Mouse (Mus musculus) frontal cortex, postnatal 10 days (tissue): ENCODE data around the gene Bcar3.

ENCODE experiments used
- DNase-seq, 2 experiments: peaks; one replicate each; pipeline ENCODE4 v3.0.0; 2022; ENCODE audit warnings: low spot score in 2 of 2, mixed read lengths in 1 of 2

Gene Bcar3

DNA sequence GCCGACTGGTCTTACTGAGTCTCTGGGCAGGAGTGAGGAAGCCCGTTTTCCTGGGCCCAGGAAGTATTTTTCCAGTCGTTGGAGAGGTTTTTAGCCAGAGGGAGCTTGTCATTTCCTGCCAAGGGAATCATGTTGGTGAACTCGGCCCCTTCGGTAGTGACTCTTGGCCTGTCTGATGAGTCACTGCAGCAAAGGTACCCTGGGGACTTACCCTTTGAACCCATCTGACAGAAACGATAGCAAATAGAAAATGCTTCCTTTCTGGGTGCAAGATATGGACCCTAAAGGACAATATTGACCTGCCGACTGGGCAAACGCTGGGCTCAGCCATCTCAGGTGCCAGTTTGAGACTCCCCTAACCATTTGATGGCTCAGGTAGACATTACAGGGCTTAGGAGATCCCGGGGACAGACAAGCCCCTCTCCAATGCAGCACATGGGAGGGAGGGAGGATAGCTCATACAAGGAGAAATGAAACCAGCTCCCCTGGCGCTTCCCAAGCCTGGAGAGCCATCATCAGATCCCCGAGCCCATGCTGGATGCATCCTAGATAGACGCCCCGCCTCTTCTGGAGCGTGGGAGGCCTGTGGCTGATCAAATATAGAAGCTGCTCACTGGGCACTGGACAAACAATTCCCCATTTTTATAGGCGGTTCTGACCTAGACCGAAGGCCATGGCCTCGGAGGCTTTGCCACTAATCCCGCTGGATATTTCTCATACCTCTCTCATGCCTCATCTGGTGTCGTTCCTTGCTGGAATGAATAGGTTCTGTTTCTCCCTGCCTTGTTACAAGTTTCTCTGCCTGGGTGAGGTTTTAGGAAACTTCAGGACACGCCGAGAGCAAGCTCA, 188.2 kb downstream of the Bcar3 start:
- no peak for DNase-seq

DNA sequence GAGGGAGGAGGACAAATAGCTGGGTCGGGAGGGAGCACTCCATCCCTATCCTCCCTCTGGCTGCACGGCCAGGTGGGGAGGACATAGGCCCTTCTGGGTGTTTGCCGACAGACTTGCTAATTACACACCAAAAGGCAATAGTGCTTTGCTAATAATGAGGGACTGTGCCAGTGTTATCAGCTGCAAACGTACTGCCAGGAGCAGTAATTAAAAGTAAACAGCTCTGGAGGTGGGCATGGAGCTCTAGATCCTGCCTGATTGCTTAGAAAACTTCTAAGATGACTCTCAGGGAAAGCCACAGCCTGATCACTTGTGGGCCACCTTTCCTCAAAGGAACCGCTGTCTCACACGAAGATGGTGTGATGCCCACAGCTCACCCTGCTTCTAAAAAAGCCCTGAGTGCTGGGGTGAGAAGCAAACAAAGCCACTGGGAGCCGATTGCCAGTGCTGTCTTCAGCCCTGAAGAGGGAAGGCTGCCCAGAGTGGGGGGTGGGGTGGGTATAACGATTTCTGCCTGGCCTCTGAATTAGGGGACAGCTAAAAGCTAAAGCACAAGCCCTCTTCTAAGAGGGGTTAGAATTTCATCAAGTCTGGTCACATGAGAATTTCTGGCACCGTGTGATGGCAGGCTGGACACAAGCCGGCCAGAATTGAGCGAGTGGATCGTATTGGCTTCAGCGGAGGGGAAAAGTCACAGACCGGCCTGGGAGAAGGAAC, 189.3 kb downstream of the Bcar3 start:
- DNase-seq, result peak in 1 of 2 experiments; percentile 33

DNA sequence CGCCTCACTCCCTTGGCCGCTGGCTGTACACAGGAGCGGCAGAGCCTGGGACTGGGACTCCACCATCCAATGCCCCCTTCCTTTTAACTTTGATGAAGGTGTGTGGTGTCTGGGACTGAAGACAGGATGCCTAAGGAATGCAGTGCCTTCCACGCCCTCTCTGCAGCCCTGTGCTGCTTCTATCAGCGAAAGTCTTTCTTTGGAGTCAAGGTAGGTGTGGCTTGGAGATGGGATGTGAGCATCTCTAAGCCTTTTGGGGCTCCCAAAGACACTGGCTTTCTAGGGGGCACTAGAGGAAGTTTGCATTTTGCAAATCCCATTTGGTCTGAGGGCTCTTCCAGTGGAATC, 189.8 kb downstream of the Bcar3 start:
- no peak for DNase-seq

DNA sequence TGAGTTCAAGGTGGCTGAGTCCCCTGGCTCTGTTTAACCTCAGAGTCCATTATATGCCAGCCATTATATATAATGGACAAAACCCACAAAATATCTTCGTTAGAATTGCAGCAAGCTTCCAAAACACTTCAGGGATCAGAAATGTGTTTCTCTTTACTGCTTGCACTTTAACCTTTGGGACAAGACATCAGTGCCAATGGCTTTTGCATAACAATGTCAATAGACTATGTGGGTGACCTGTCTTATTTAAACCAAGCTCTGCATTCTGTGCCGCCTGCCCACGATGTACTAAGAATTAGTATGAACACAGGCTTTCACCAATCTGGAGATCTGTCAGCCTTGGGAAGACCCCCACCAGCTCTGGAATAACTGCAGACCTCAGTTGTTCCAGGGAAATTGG, 190.4 kb downstream of the Bcar3 start:
- DNase-seq, result no peak

DNA sequence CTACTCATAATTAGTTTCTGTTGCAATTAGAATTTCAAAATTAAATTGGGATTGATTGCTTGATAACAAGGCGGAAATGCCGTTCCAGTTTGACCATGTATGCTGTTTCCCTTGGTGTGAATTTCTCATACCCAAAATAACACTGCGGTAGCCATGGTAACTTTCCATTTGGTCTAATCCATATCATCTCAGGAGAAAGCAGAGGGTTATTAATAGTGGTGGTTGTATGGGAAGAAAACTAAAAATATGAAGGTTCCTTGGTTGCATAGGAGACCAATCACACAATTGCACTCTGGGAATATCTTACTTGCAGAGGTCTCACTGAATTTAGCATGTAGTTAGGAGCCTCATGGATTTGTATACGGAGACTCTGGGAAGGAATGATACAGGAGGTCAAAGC, 191.8 kb downstream of the Bcar3 start:
- no peak for DNase-seq

DNA sequence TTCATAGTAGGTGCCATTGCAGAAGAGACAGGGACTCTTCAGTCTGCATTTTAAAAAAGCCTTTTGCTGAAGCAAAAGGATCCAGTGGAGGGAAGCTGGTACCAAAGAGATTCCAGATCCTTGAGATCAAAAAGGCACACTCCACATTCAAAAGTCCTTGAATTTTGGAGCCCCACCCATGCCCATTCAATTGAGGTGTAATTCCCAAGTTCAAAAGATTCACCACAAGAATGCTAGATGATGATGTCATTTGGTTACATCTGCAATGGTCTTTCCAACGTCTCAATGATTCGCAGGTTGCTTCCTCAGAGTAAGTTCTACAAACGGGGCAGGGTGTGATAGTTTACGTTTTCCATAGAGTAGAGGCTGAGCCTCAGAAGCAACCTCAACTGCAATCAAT, 192.3 kb downstream of the Bcar3 start:
- no peak for DNase-seq

DNA sequence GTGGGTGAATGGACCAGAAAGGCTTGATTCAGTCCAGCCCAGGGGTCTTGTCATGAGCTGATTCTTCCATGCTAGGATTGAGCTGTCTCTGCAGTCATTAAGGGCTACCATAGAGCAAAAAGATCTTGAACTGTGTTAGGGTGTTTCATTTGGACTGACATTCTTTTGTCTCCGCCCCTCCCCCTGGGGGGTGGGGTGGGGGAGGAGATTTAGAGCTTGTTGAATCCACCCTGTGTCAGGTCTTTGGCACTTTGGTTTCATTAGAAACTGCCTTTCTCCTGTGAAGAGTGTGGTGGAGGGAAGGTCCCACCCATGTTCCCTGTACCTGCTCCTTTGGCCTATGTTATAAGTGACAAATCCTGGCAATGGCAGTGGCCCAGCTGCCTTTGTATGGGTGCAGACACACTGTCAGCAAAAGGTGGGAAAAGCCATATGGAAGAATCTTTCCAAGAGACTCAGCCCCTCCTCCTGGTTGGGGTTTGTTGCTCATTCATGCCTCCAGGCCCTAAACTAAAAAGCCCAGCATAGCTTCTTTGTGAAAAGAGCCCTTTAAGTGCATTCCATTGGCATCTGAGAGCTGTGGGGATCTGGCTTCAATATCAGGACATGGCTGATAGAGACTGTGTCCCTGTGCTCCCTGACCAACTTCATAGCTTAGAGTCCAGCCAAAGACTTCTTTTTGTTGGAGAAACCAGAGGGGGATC, 194.3 kb downstream of the Bcar3 start:
- no peak for DNase-seq

DNA sequence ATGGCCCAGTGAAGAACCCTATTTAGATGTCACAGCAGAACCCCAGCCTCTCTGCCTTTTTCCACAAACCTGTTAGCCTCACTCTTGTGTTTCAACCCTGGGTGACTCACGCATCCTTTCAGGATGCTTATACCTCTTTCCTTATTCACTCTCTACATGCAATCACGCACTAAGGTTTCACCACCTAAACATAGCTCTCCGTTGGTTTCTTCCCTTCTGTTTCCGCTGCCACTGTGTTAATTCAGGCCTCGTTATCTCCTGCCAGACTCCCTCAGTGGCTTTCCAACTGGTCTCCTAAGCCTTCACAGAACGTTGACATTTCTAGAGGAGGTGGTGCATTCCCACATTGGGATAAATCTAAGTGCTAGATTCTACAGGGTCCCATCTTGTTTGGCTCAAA, 196.6 kb downstream of the Bcar3 start:
- no peak for DNase-seq

DNA sequence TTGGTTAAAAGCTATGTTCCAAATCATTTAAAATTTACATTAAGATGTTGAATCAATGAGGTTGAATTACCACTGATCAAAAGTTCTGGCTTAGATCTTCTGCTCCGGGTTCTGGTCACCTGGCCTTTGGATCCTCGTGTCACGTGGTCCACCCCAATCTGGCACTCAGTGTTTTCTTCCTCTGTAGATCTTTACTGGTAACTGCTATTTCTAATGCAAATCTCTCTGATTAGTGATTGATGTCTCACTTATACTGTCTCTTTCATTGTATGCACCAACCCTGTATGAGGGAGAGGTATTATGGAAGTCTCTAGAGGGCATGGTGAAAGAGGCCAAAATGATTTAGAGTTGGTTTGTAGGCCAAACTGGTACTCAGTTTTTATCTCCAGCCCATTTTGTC, 198.1 kb downstream of the Bcar3 start:
- no peak for DNase-seq

DNA sequence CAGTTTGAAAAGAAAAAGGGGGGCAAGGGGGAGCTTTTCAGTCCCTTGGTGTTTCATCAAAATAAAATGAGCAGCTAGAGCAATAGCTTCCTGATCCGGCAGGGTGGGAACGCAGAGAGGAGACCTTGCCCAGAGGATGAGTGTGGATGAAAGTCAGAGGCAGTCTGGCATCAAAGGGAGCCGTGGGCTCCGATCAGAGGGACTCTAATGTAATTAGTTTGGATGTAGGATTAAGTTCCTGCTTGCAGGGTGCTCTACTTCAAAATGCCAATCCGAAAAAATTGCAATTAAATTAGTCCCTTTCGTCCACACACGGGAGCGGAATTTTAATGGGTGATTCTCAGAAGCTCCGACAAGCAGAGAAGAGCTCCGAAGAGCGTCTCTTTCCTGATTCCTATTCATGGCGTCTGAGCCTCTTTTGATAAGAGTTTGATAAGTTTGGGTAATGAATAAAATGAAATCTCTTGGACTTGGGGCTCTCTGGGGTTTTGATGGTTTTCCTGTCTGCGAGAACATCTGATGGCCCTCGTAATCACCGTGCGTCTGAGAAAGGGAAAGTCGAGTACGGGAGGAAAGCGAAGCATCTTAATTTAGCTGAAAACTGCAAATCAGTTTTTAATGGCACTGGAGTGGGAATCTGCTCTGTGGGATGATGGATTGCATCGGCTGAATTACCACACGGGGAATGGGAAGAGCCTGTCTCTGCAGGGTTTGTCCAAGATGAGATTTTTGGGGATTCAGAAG, 199.1 kb downstream of the Bcar3 start:
- no peak for DNase-seq

DNA sequence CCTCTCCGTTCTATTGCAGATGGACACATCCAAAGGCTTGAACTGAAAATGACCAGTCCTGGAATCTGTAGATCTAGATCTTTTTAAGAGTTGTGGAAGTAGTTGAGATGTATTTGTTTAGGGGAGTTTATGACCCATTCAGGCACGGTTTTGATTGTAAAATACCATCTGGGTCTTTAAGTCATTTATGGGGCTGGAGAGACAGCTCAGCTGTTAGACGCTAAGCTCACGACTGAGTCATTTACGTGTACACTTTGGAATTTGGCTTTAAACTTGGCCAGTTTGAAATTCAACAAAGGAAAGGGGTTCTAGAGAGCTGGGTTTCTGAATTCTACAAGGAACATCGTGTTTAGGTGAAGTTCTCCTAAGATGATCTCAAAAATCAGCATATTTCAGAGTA, 200.8 kb downstream of the Bcar3 start:
- DNase-seq, result no peak

DNA sequence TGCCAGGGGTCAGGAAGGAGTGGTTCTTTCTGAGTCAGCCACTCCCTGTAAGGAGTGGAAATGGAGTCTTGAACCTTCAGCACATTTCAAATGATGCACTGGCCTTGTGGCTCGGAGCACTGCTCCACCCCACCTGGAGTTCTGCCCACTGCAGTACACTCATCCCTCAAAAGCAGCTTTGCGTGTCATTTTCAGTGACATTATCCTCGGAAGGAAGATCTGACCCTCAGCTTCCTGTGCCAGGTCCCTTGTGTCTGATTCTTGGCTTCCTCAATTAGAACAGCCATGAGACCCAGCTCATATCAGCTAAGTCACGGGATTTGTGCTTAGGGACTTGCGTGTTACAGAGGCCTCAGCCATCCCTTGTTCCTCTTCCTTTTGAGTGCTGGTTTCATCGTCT, 203.9 kb downstream of the Bcar3 start:
- no peak for DNase-seq

DNA sequence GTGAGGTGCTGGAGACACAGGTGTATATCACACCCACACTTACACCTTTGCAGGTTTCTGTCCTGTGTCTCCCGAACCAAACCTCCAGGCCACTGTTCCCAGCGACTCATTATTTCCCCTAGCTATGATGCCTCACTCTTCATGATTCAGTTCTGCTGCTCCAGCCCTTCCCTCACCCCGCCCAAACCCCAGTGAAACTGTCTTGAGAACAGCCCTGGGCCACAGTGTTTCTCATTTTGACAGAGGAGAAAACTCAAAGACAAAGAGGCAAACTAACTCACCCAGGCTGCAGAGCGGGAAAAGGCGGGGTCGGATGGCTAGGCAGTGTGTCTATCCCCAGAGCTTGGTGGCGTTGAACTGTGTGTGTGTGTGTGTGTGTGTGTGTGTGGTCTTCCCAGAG, 204.6 kb downstream of the Bcar3 start:
- DNase-seq, result no peak

DNA sequence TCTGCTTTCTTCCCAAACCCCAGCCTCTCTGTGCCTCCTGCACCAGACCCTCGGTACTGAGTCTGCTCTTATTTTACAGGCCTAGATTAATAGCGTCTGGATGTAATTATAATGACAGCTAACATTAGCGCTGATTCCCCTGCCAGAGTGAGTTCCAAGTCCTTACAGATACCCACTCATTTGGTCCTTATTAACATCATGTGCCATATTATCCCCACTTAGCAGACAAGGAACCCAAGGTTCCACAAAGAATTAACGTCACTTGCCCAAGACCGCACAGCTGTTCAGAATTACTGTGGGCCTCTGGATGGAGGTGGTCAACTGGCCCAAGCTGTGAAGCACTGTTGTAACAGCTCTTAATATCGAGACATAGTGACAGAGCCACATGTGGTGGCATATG, 205.7 kb downstream of the Bcar3 start:
- DNase-seq, result no peak

DNA sequence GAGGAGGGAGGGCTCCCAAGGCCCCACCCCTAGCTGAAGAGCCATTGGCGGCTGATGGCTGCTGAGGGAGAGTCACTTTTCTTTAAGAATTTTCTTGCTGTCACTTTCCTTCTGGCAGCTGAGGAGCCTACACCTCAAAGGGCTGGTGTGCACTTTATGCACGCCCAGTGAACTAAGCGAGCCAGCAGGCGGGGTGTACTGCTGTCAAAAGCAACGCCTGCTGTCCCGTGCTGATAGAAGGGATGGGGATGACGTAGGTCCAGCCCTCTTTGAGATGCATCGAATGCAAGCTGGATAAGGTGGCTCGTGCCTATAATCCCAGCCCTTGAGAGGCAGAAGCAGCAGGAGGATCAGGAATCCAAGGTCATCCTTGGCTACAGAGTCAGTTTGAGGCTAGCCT, 207.0 kb downstream of the Bcar3 start:
- no peak for DNase-seq

DNA sequence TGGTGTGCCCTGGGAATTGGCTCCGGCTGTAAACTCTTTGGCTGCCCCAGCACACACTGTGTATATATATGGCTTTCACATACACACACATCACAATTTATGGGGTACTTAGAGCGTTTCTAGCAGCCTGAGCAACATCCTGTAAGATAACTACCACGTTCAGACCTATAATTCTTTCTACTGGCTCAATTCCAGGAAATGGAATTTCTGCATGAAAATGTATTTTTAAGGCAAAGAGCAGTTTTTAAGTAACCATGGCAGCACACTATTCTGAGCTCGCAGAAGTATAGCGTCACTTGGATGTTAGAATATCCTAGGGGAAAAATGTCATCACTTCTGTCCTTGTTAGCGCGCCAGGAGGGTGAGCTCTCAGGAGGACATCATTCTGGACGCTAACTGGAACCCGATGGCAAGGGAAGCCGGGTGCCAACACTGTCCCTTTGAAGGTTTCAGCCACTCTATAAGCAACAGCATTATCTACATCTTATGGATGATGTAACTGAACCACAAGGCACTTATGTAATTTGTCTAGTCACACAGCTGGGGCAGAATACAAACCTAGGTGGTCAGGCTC, 212.5 kb downstream of the Bcar3 start:
- DNase-seq, result no peak

DNA sequence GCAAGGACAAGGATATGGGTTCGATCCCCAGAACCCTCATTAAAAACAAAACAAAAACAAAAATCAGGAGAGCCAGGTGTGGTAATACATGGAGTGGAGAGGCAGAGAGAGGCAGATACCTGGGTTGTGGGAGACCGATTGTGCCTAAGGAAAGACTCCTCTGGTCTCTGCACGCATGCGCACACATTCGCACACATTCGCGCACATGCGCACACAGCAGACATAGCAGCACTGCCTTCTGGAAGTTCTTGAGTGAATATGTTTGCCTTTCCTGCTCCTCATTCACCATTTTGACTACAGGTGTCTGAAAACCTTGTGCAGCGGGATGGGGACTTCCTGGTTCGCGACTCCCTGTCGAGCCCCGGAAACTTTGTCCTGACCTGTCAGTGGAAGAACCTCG, 213.9 kb downstream of the Bcar3 start:
- DNase-seq, result no peak

DNA sequence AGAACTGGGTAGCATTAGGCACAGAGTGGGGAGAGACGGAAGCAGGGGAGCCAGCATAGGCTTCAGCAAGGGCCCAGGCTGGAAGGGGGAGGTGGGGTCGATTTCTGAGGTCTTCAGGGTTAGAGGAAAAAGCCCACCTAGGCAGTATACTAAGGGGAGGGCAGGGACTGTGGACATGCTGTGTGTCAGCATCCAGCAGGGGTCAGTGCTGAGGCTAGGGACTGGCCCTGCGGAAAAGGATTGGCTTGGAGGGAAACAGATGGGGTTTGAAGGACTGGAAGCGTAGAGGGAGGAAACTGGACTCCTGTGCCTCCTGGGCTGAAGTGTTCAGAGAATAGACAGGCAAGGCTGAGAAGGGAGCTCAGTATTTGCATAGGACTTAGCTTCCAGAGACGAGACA, 215.1 kb downstream of the Bcar3 start:
- DNase-seq, result peak in 1 of 2 experiments; percentile 63

DNA sequence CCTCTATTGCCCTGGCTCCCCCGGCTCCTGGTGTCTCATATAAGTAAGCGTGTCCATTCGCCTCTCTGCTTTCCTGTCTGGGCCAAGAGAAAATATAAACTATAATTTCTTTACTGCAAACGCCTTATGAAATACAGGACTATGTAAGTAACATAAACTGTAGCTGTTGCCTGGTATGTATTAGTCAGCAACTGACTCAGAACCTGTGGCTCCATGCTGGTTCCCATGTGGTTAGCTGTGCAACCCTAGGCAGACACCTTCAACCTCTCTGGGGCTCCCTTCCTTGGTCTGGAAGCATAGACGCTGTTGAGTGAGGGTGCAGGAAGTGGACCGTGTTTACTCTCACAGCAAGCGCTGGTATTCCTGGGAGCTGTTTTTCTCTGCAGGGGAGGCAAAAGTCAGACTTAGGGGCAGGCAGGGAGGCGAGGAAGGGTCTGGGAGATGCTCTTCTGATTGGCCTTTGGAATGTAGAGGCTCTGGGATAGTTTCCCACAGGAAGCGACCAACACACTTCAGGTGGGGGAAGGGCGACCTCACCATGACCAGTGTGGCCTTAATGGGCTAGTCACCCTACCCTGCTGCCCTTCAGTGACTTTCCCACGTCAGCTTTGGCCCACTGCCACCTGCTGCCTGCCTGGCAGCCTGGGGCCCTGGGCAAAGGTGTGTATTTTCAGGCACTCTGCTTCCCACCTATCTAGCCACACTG, 215.8 kb downstream of the Bcar3 start:
- no peak for DNase-seq

DNA sequence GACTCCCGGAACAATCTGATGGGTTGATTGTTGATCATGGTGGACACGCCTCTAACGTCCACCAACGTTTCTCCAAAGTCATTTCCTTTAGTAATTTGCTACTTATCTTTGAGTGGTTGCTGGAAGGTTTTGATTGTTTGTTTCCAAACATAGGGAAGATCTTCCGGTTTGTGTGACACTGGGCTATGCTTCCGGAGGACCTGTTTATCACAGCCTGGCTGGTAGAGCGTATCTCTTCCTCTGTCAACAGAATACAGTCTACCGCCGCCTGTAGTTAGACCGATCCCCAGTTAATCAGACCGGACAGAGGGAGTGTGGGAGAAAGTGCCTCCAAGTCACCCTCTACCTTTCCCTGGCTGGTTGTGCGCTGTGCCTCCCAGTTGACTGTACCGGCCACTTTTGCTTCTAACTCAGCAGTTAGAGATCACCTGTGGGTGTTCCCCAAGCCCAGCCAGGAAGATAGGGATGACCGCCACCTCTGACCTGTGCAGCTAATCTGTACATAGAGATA, 216.4 kb downstream of the Bcar3 start:
- DNase-seq, result no peak

DNA sequence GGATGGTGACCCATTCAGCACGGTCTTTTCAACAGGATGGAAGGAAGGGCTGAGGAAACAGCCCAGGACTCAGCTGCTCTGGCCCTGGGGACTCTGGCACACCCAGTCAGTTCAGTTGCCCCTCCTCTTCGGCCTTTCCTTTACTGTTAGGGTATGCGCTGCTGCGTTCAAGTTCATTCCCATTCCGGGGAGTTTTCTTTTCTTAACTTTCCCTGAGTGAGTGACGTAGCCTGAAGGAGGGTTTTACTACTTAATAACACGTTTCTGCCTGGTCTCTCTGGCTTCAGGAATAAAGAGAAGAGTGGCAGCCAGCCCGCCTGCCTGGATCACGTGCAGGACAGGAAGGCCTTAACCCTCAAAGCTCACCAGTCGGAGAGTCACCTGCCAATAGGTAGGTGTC, 217.0 kb downstream of the Bcar3 start:
- DNase-seq, result no peak
